ENCODE assay signal across 38 mouse cellular contexts in genomic region chr1:116782471-116782989, GRCm38 (mm10). TPM values are rescaled to one million over a fixed set of nuclear protein-coding genes. Genes with fewer than 3 reads are reported as not detected.
DNase-seq lines count a peak whose midpoint lies in the region; ATAC-seq and TF ChIP-seq lines count a peak whose summit lies in the region.
"Had no signal": no experiment of that assay in that cellular context is flagged by ENCODE, and none has a peak within 500 bp of the region (broad histone marks: within the 10 kb centered on the region; RNA-seq: fewer than 3 reads in every experiment).

No protein-coding gene starts in this region.

- H3K4me2 ChIP-seq in midbrain, embryonic 14.5 days (ENCODE audit: low read length) = no peak overlapping the region
- H3K4me2 ChIP-seq in hindbrain, postnatal 0 days (ENCODE audit: low read depth, low read length) = no peak overlapping the region
- H3K4me2 ChIP-seq: embryonic facial prominence, embryonic 15.5 days; forebrain, embryonic 15.5 days; heart, embryonic 12.5 days had no signal

- no peak overlapping the region for H3K9ac ChIP-seq in midbrain, embryonic 14.5 days (replicated peaks; ENCODE audit: low read length)
- no peak overlapping the region for H3K9ac ChIP-seq in hindbrain, postnatal 0 days (replicated peaks; ENCODE audit: low read length)
- H3K9ac ChIP-seq: embryonic facial prominence, embryonic 15.5 days; forebrain, embryonic 15.5 days; heart, embryonic 12.5 days; liver, embryonic 14.5 days had no signal

- H3K9me3 ChIP-seq in midbrain, embryonic 14.5 days (ENCODE audit: control insufficient read depth, low read length) = no peaks in the 10 kb centered on the region
- no peaks in the 10 kb centered on the region for H3K9me3 ChIP-seq in midbrain, embryonic 10.5 days (replicated peaks)
- H3K9me3 ChIP-seq in hindbrain, postnatal 0 days (ENCODE audit: low read length) = no peaks in the 10 kb centered on the region
- H3K9me3 ChIP-seq: embryonic facial prominence, embryonic 10.5 days; embryonic facial prominence, embryonic 15.5 days; forebrain, embryonic 15.5 days; heart, embryonic 12.5 days had no signal

- no peak for ATAC-seq in midbrain, embryonic 14.5 days (ENCODE audit: low FRiP score, low TSS enrichment)
- peak; percentile 67 for ATAC-seq in hindbrain, postnatal 0 days
- ATAC-seq: activated CD4-positive, CD25-positive, alpha-beta regulatory T cell, adult 4 months; forebrain, embryonic 15.5 days; intestine, embryonic 16.5 days had no signal

- no peak overlapping the region for H3K4me3 ChIP-seq in midbrain, embryonic 14.5 days (replicated peaks; ENCODE audit: low read depth, low read length)
- no peak overlapping the region for H3K4me3 ChIP-seq in midbrain, embryonic 10.5 days
- H3K4me3 ChIP-seq in hindbrain, postnatal 0 days (ENCODE audit: low read length) = no peak overlapping the region
- H3K4me3 ChIP-seq: embryonic facial prominence, embryonic 10.5 days; embryonic facial prominence, embryonic 15.5 days; forebrain, embryonic 15.5 days; gastrocnemius, adult 2 months; heart, adult 2 months; heart, embryonic 12.5 days had no signal

- intact Hi-C loops in heart, postnatal 25 days (cut with DNase I) = no loop called here

- no peak overlapping the region for H3K27ac ChIP-seq in midbrain, embryonic 14.5 days (replicated peaks; ENCODE audit: low read depth, low read length)
- H3K27ac ChIP-seq in midbrain, embryonic 10.5 days (replicated peaks) = no peak overlapping the region
- H3K27ac ChIP-seq in hindbrain, postnatal 0 days = no peak overlapping the region
- H3K27ac ChIP-seq: embryonic facial prominence, embryonic 10.5 days; embryonic facial prominence, embryonic 15.5 days; forebrain, embryonic 15.5 days; gastrocnemius, adult 2 months; heart, adult 2 months; kidney, postnatal 0 days; liver, embryonic 14.5 days had no signal

- WGBS in midbrain, embryonic 14.5 days = 91% methylated on average over 8 of the region's 8 CpGs
- WGBS in midbrain, embryonic 10.5 days = 91% methylated on average over 8 of the region's 8 CpGs
- 80% methylated on average over 8 of the region's 8 CpGs for WGBS in hindbrain, postnatal 0 days

- H3K27me3 ChIP-seq in midbrain, embryonic 14.5 days (ENCODE audit: control insufficient read depth, insufficient read depth, low read length) = no peaks in the 10 kb centered on the region
- no peaks in the 10 kb centered on the region for H3K27me3 ChIP-seq in midbrain, embryonic 10.5 days (ENCODE audit: low read depth, poor library complexity, severe bottlenecking)
- H3K27me3 ChIP-seq in hindbrain, postnatal 0 days (ENCODE audit: insufficient read depth, low read length) = no peaks in the 10 kb centered on the region
- H3K27me3 ChIP-seq: CH12.LX; embryonic facial prominence, embryonic 15.5 days; forebrain, embryonic 15.5 days; heart, embryonic 12.5 days had no signal

- H3K4me1 ChIP-seq in midbrain, embryonic 14.5 days (ENCODE audit: control insufficient read depth, insufficient read depth, low read length) = no peaks in the 10 kb centered on the region
- no peaks in the 10 kb centered on the region for H3K4me1 ChIP-seq in midbrain, embryonic 10.5 days
- H3K4me1 ChIP-seq in hindbrain, postnatal 0 days (ENCODE audit: insufficient read depth, low read length) = no peaks in the 10 kb centered on the region
- H3K4me1 ChIP-seq: embryonic facial prominence, embryonic 10.5 days; embryonic facial prominence, embryonic 15.5 days; forebrain, embryonic 15.5 days; heart, embryonic 12.5 days had no signal

- DNase-seq in cerebellum, postnatal 10 days = peak; percentile 52 to 53
- DNase-seq in cerebellum, adult 9-11 months = no peak
- peak; percentile 4 for DNase-seq in heart, postnatal 4 days
- no peak for DNase-seq in heart, postnatal 25 days (ENCODE audit: low spot score)
- peak; percentile 2 for DNase-seq in midbrain, embryonic 14.5 days
- no peak for DNase-seq in midbrain, embryonic 10.5 days (ENCODE audit: low spot score)
- DNase-seq in hindbrain, postnatal 0 days (ENCODE audit: low spot score) = peak; percentile 39
- DNase-seq: adrenal gland, adult 2 months; adrenal gland, postnatal 36 days; cerebellum, adult 8-10 months; gastrocnemius, adult 2 months; heart, adult 2 months; kidney, adult 8-10 months; kidney, postnatal 4 days; layer of hippocampus, postnatal 36 days; liver; lung, adult 2 months; lung, postnatal 14 days; right cerebral cortex, adult 18-20 months; spleen, adult 18-20 months; thymus, postnatal 14 days had no signal

- TF ChIP-seq CTCF in hindbrain, postnatal 0 days (IDR thresholded peaks at IDR 0.05; ENCODE audit: low read depth) = no peak

- H3K36me3 ChIP-seq in midbrain, embryonic 14.5 days (ENCODE audit: control insufficient read depth, insufficient read depth, low read length) = no peaks in the 10 kb centered on the region
- H3K36me3 ChIP-seq in midbrain, embryonic 10.5 days = no peaks in the 10 kb centered on the region
- no peaks in the 10 kb centered on the region for H3K36me3 ChIP-seq in hindbrain, postnatal 0 days (ENCODE audit: insufficient read depth, low read length)
- H3K36me3 ChIP-seq: embryonic facial prominence, embryonic 10.5 days; embryonic facial prominence, embryonic 15.5 days; forebrain, embryonic 15.5 days; heart, embryonic 12.5 days had no signal

RNA-seq across cellular contexts. Expression of gene Gm19965, which starts 20.3 kb away (rescaled TPM):
- total RNA-seq in heart, postnatal 4 days (2021) = not detected
- total RNA-seq in heart, postnatal 25 days (2021) = not detected
- not detected in 2 replicates for polyA plus RNA-seq in midbrain, embryonic 14.5 days (2014; fragmentation: Nextera tagmentation; extraction: Ambion mirVana)
- polyA plus RNA-seq in midbrain, embryonic 10.5 days (2016; fragmentation: Nextera tagmentation; extraction: Ambion mirVana) = not detected in 2 replicates
- not detected in 2 replicates for total RNA-seq in hindbrain, postnatal 0 days (2014; rRNA removed)
- polyA plus RNA-seq in hindbrain, postnatal 0 days (2015; fragmentation: Nextera tagmentation; extraction: Ambion mirVana) = not detected in 2 replicates
- total RNA-seq: adrenal gland, adult 2 months; adrenal gland, postnatal 36 days; CH12.LX; ES-E14; gastrocnemius, adult 2 months; gastrocnemius, postnatal 4 days; heart, adult 2 months; layer of hippocampus, adult 8-10 months; layer of hippocampus, postnatal 36 days had no signal
- polyA plus RNA-seq: activated CD4-positive, CD25-positive, alpha-beta regulatory T cell, adult 4 months; adrenal gland, adult 2 months; C2C12; embryonic facial prominence, embryonic 10.5 days; embryonic facial prominence, embryonic 15.5 days; forebrain, embryonic 15.5 days; heart, adult 2 months; heart, embryonic 12.5 days; heart, postnatal 0 days; intestine, embryonic 16.5 days; kidney, postnatal 0 days; limb, embryonic 11.5 days; liver, embryonic 14.5 days; lung, adult 2 months; stomach, embryonic 16.5 days; urinary bladder, adult 2 months had no signal

Comparison
In these comparisons a context has a peak if more than half of its experiments do, and no peak if none do; other contexts are left out.
1. DNase-seq: peak in cerebellum, postnatal 10 days (2 of 2), heart, postnatal 4 days (single experiment), midbrain, embryonic 14.5 days (single experiment) and hindbrain, postnatal 0 days (single experiment); none in cerebellum, adult 9-11 months (single experiment), heart, postnatal 25 days (single experiment) and midbrain, embryonic 10.5 days (single experiment).